Mouse (Mus musculus) splenic B cell, adult 2 months (primary cell): ENCODE data around the gene Vmn1r80.
"Not testable (repeated sequence)": the region's sequence is repeated elsewhere in the genome, so short reads cannot be mapped to it uniquely, and the experiment has no call there.

Experiments used
- DNase-seq: peaks from one replicate; pipeline ENCODE4 v3.0.0-alpha.2; 2011; ENCODE audit warnings: low read depth, low spot score
- H3K27me3 ChIP-seq: 2 replicates; pipeline ENCODE4 v1.6.1; 2012; ENCODE audit warnings: mild to moderate bottlenecking, low read length, moderate library complexity, mixed read lengths; ENCODE audit not compliant: control insufficient read depth, poor library complexity, insufficient read depth, severe bottlenecking
- H3K36me3 ChIP-seq: 2 replicates; pipeline ENCODE4 v1.6.1; 2012; ENCODE audit warnings: mild to moderate bottlenecking, low read length, moderate library complexity, mixed read lengths; ENCODE audit not compliant: control insufficient read depth, poor library complexity, insufficient read depth, severe bottlenecking

The Vmn1r80 gene

DNA sequence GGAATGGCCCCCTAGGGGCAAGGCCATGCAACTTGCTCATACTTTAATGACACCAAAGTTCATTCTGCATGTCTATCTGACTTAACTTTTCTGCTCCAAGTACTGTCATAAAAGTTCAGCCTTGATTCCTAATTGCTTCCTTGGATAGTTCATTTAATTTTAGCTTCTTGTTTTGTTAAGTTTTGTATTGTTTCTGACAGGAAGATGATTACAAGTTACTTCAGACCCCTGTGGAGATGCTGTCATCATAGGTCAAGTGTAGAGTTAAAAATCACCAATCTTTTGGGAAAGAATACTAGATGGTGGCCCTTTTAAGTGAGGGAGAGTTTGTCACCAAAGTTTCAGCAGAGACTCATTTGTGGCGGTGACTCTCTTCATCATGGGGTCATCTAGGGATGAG lies at the start of gene Vmn1r80:
Vmn1r80 (plus strand) TSS at position 301 of the 400 bp plus-strand sequence.
- Histone ChIP-seq H3K27me3 (no peaks in the 10 kb centered on the region), H3K36me3 (no peaks in the 10 kb centered on the region)
- no peak for DNase-seq

DNA sequence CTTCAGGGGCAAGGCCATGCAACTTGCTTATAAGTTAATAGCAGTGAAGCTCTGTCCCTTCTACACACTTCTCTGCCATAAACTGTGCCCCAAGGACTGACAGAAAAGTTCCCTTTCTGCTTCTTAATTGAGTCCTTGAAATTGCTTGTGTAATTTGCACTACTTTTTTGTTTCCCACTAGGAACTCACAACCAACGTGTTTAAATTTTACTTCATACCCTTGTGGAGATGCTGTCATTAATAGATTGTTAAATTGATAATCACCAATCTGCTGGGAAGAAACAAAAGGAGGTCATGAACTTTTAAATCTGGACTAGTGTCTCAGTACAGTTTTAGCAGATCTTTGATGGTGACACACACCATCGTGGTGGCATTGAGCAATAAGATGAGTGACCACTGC lies 39.1 kb upstream of the Vmn1r80 start, which contains the start of gene Vmn1r78:
Vmn1r78 (plus strand) TSS at position 301 of the 400 bp plus-strand sequence.
- DNase-seq: no peak
- H3K27me3 ChIP-seq: no peaks in the 10 kb centered on the region
- no peaks in the 10 kb centered on the region for H3K36me3 ChIP-seq

DNA sequence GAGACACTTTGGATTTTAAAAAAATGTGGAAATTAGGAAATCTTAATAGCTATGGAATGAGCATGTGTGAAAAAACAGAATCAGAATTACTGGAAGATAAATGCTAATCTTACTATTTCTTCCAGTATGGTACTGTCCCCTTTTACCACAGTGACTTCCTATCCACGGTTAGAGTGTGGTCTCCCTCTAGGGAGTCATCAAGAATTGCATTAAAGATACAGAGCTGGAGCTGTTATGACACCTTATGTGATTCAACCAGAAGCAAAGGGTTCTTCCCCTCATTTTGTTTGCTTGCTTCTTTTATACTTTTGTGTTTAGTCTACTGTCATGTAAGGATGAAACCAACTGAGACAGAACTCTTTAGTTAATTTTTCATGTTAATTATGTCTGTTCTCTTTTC lies 32.6 kb upstream of the Vmn1r80 start:
- not testable (repeated sequence) for H3K27me3 ChIP-seq, DNase-seq, H3K36me3 ChIP-seq

DNA sequence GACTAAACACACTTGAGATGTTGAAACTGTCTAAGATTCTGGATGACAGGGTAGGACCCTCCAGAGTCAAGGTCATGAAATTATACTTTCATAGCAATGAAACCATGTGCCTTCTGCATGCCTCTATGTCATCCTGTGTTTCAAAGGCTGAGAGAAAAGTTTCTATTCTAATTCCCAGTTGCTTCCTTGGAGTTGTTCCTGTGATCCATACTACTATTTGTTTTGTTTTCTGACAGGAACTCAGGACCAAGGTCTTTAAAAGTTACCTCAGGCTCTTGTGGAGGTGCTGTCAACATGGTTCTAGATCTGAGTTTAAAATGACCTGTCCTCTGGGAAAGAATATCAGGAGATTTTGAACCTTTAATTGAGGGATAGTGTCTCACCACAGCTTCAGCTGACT lies 18.1 kb upstream of the Vmn1r80 start, which contains the start of gene Vmn1r79:
Vmn1r79 (plus strand) TSS at position 301 of the 400 bp plus-strand sequence.
- not testable (repeated sequence) for H3K27me3 ChIP-seq, H3K36me3 ChIP-seq, DNase-seq

DNA sequence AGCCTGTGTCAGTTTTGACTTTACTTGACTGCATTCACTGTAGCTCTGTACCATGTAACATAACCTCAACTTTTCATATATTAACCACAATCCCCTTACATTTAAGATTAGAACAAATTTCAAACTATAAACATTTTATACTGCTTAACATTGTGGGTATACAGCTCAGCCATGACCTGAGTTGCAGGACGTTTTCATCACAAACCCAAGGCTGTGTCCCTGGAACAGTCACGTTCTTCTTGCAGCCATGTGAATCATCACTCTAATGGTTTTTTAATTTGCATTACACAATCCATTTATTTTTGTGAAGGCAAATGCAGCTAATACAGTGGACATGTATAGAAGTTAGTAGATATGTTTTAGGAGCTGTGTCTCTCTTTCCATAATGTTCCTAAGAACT lies 16.2 kb upstream of the Vmn1r80 start:
- not testable (repeated sequence) for H3K36me3 ChIP-seq, DNase-seq, H3K27me3 ChIP-seq

DNA sequence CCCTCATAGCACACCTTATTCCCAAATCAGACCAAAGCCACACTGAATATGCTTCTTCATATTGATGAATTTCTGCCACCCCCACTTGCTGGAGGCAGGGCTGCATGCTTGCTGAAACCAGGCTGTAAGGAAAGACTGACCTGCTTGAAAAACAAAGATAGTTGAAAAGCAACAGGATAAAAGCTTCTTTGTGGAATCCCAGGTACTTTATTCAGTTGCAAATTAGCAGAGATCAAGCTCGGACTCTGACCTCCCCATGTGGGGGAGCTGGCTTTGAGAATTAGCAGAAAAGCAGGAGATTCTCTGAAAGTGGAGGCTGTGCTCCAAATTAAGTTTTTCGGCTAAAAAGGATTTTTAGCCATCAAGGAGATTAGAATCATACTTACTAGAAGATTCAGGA lies 15.1 kb downstream of the Vmn1r80 start:
- no peaks in the 10 kb centered on the region for H3K27me3 ChIP-seq
- no peaks in the 10 kb centered on the region for H3K36me3 ChIP-seq
- DNase-seq: no peak
